Mouse (Mus musculus) erythroblast, embryonic 14.5 days (primary cell): ENCODE results near the gene Scel.

Experiments used
- GATA1 ChIP-seq: IDR thresholded peaks from 2 replicates; pipeline ENCODE4 v1.6.1; 2012; ENCODE audit warnings: low read length, inconsistent platforms, mixed read lengths
- TAL1 ChIP-seq: IDR thresholded peaks from 3 replicates; pipeline ENCODE4 v1.6.1; 2012; ENCODE audit warnings: low read length, inconsistent platforms, mixed read lengths

- no peak for TF ChIP-seq TAL1
- TF ChIP-seq GATA1, result no peak
Measured at GRCm38 (mm10) chr14:103531722-103532341, 18.7 kb downstream of the Scel start.
